In genomic region chr5:86432697-86433096, GRCm38 (mm10) we compare ENCODE assay signal across 10 mouse cellular contexts. TPM values are rescaled to one million over a fixed set of nuclear protein-coding genes. Genes with fewer than 3 reads are reported as not detected.
A peak's percentile ranks its signal among the peaks of the same experiment; 100 is the strongest.
DNase-seq lines count a peak whose midpoint lies in the region; ATAC-seq and TF ChIP-seq lines count a peak whose summit lies in the region.
"Had no signal": no experiment of that assay in that cellular context is flagged by ENCODE, and none has a peak within 500 bp of the region (broad histone marks: within the 10 kb centered on the region; RNA-seq: fewer than 3 reads in every experiment).

No protein-coding gene starts in this region.

- no peaks in the 10 kb centered on the region for H3K4me1 ChIP-seq in E14TG2a.4 (replicated peaks; ENCODE audit: low read depth, low read length)
- no peaks in the 10 kb centered on the region for H3K4me1 ChIP-seq in midbrain, postnatal 0 days (ENCODE audit: insufficient read depth, low read length)
- H3K4me1 ChIP-seq: megakaryocyte, embryonic 14.5 days had no signal

- CTCF ChIA-PET in Patski (lab: Charles Lee): interaction anchor here (1.1 kb wide), 2 partner anchors 10 to 11 kb away, joined by 3 read pairs; no protein-coding TSS in a partner anchor

- no peaks in the 10 kb centered on the region for H3K9me3 ChIP-seq in E14TG2a.4 (ENCODE audit: low read length)
- H3K9me3 ChIP-seq in midbrain, postnatal 0 days (ENCODE audit: low read length): no peaks in the 10 kb centered on the region
- H3K9me3 ChIP-seq: megakaryocyte, embryonic 14.5 days had no signal

- H3K4me3 ChIP-seq in E14TG2a.4 (replicated peaks; ENCODE audit: low read length): no peak overlapping the region
- no peak overlapping the region for H3K4me3 ChIP-seq in midbrain, postnatal 0 days (ENCODE audit: low read depth, low read length)
- H3K4me3 ChIP-seq: megakaryocyte, embryonic 14.5 days had no signal

- in situ Hi-C loops in Patski (cut with MboI; ENCODE audit: low pct_unique_long_range_greater_than_20kb): loop anchor here (10.0 kb wide), 1 partner anchor 712 kb away; the partner anchor contains the start of gene Ugt2b5

- H3K9ac ChIP-seq in midbrain, postnatal 0 days (replicated peaks; ENCODE audit: low read length, poor library complexity, severe bottlenecking): no peak overlapping the region

- intact Hi-C loops in left cerebral cortex, postnatal 14 days (cut with DNase I): loop anchor here (10.0 kb wide), 1 partner anchor 212 kb away; no protein-coding TSS in a partner anchor
- intact Hi-C loops in left cerebral cortex, postnatal 10 days (cut with DNase I): no loop called here

- H3K27ac ChIP-seq in midbrain, postnatal 0 days (ENCODE audit: low read depth, low read length): no peak overlapping the region

- no peaks in the 10 kb centered on the region for H3K36me3 ChIP-seq in E14TG2a.4 (ENCODE audit: insufficient read depth, low read length)
- no peaks in the 10 kb centered on the region for H3K36me3 ChIP-seq in midbrain, postnatal 0 days (ENCODE audit: insufficient read depth, low read length)

- POLR2A ChIA-PET in Patski (lab: Charles Lee): no interaction called here

- ATAC-seq in Patski: peak; percentile 65
- peak; percentile 45 to 56; a peak in 2 of 4 replicates for ATAC-seq in hematopoietic stem cell, adult 5-6 weeks (replicated peaks in 1 of 2; ENCODE audit: insufficient read depth in 1 of 2, low FRiP score in 2 of 2, low TSS enrichment in 1 of 2, low read depth in 1 of 2, poor library complexity in 2 of 2, severe bottlenecking in 2 of 2)
- ATAC-seq in midbrain, postnatal 0 days (ENCODE audit: low FRiP score): no peak

- H3K27me3 ChIP-seq in E14TG2a.4 (ENCODE audit: insufficient read depth, low read length) (no peaks in the 10 kb centered on the region), Patski (peaks cover 7% of the 10 kb centered on the region)
- no peaks in the 10 kb centered on the region for H3K27me3 ChIP-seq in midbrain, postnatal 0 days (ENCODE audit: insufficient read depth, low read length)
- H3K27me3 ChIP-seq: megakaryocyte, embryonic 14.5 days had no signal

- peak; percentile 51 for TF ChIP-seq CTCF in E14TG2a.4 (conservative IDR thresholded peaks at IDR 0.05; ENCODE audit: low read length)
- peak; percentile 72 for TF ChIP-seq CTCF in Patski (IDR thresholded peaks at IDR 0.05)
- TF ChIP-seq CTCF in midbrain, postnatal 0 days (IDR thresholded peaks at IDR 0.05): peak; percentile 76

- 2% methylated on average over 2 of the region's 2 CpGs for WGBS in midbrain, postnatal 0 days

- no peak overlapping the region for H3K4me2 ChIP-seq in midbrain, postnatal 0 days (ENCODE audit: low read depth, low read length, poor library complexity, severe bottlenecking)

- DNase-seq in left cerebral cortex, postnatal 14 days (ENCODE audit: low spot score in 2 of 2): peak; percentile 34 to 45
- no peak for DNase-seq in left cerebral cortex, postnatal 10 days (ENCODE audit: extremely low spot score in 1 of 2, low spot score in 2 of 2)
- DNase-seq in Patski (ENCODE audit: low read depth, low spot score): no peak
- peak; percentile 50 for DNase-seq in midbrain, postnatal 0 days (ENCODE audit: low spot score)
- no peak for DNase-seq in thymus, postnatal 25 days
- DNase-seq in layer of hippocampus, adult 9-10 months (ENCODE audit: low spot score): no peak

RNA-seq across cellular contexts. Expression of gene Tmprss11a, which starts 36.1 kb away (rescaled TPM):
- not detected for total RNA-seq in left cerebral cortex, postnatal 14 days (2021)
- under 1 TPM; 0.11 to 0.16 TPM for total RNA-seq in left cerebral cortex, postnatal 10 days (2021)
- not detected for polyA plus RNA-seq in Patski (2021)
- total RNA-seq in hematopoietic stem cell, adult 5-6 weeks (2017): not detected in 2 replicates
- not detected in 2 replicates for total RNA-seq in midbrain, postnatal 0 days (2014; rRNA removed)
- polyA plus RNA-seq in midbrain, postnatal 0 days (2015; fragmentation: Nextera tagmentation; extraction: Ambion mirVana): not detected in 2 replicates
- polyA plus RNA-seq: frontal cortex, adult 2 months had no signal

RNA-seq across cellular contexts. Expression of gene Tmprss11d, which starts 59.5 kb away (rescaled TPM):
- total RNA-seq in left cerebral cortex, postnatal 14 days (2021): not detected
- total RNA-seq in left cerebral cortex, postnatal 10 days (2021): not detected
- not detected for polyA plus RNA-seq in Patski (2021)
- total RNA-seq in hematopoietic stem cell, adult 5-6 weeks (2017): not detected in 2 replicates
- 0.22 TPM in 1 of 2 replicates, not detected in the other for total RNA-seq in midbrain, postnatal 0 days (2014; rRNA removed)
- not detected in 2 replicates for polyA plus RNA-seq in midbrain, postnatal 0 days (2015; fragmentation: Nextera tagmentation; extraction: Ambion mirVana)

Comparison
In these comparisons a context has a peak if more than half of its experiments do, and no peak if none do; other contexts are left out.
1. DNase-seq: peak in left cerebral cortex, postnatal 14 days (2 of 2) and midbrain, postnatal 0 days (single experiment); none in left cerebral cortex, postnatal 10 days (0 of 2), Patski (single experiment), thymus, postnatal 25 days (single experiment) and layer of hippocampus, adult 9-10 months (single experiment).
2. Peak in every context shown above with its lines, with median percentiles within 50 percentile points of each other: CTCF ChIP-seq.